Comparison of ENCODE assay signal across 9 mouse cellular contexts in genomic region chr4:62661311-62661849, GRCm38 (mm10).
A peak's percentile ranks its signal among the peaks of the same experiment; 100 is the strongest.
DNase-seq lines count a peak whose midpoint lies in the region; ATAC-seq lines count a peak whose summit lies in the region.
"Had no signal": no experiment of that assay in that cellular context is flagged by ENCODE, and none has a peak within 500 bp of the region (broad histone marks: within the 10 kb centered on the region; RNA-seq: fewer than 3 reads in every experiment).

No protein-coding gene starts in this region.

- no peaks in the 10 kb centered on the region for H3K36me3 ChIP-seq in midbrain, embryonic 11.5 days (ENCODE audit: control insufficient read depth, insufficient read depth, low read length)
- no peaks in the 10 kb centered on the region for H3K36me3 ChIP-seq in midbrain, embryonic 16.5 days (ENCODE audit: control insufficient read depth, insufficient read depth, low read length)
- no peaks in the 10 kb centered on the region for H3K36me3 ChIP-seq in embryonic facial prominence, embryonic 10.5 days (replicated peaks)
- H3K36me3 ChIP-seq in macrophage (ENCODE audit: inconsistent target) = no peaks in the 10 kb centered on the region

- no peaks in the 10 kb centered on the region for H3K9me3 ChIP-seq in midbrain, embryonic 11.5 days (ENCODE audit: control insufficient read depth, low read length)
- no peaks in the 10 kb centered on the region for H3K9me3 ChIP-seq in midbrain, embryonic 16.5 days (replicated peaks; ENCODE audit: control insufficient read depth, low read length, poor library complexity, severe bottlenecking)
- no peaks in the 10 kb centered on the region for H3K9me3 ChIP-seq in embryonic facial prominence, embryonic 10.5 days

- ATAC-seq in midbrain, embryonic 11.5 days (ENCODE audit: low FRiP score) = peak; percentile 15
- ATAC-seq in midbrain, embryonic 16.5 days = no peak

- H3K9ac ChIP-seq in midbrain, embryonic 11.5 days (ENCODE audit: low read length) = peak overlapping the region; percentile 44; the same call in 1 of the 2 replicates
- H3K9ac ChIP-seq in midbrain, embryonic 16.5 days (ENCODE audit: low read depth, low read length) = no peak overlapping the region

- peaks cover 22% of the 10 kb centered on the region for H3K79me2 ChIP-seq in macrophage (ENCODE audit: inconsistent target)

- WGBS in midbrain, embryonic 11.5 days = 73% methylated on average over 8 of the region's 8 CpGs
- WGBS in midbrain, embryonic 16.5 days = 71% methylated on average over 8 of the region's 8 CpGs
- WGBS in embryonic facial prominence, embryonic 10.5 days = 64% methylated on average over 8 of the region's 8 CpGs
- WGBS in macrophage (ENCODE audit: missing documents) = 21% methylated on average over 8 of the region's 8 CpGs

- DNase-seq in midbrain, embryonic 11.5 days (ENCODE audit: low spot score, missing footprints) = no peak
- no peak for DNase-seq in embryonic facial prominence, embryonic 10.5 days (ENCODE audit: low spot score)
- peak; percentile 19 to 20 for DNase-seq in kidney, adult 8-10 months
- no peak for DNase-seq in gastrocnemius, postnatal 4 days (ENCODE audit: low spot score in 2 of 2)
- DNase-seq in cerebellum, postnatal 25 days = no peak
- DNase-seq in right cerebral cortex, adult 2 months (ENCODE audit: low spot score in 2 of 2) = no peak

- no peak overlapping the region for H3K4me3 ChIP-seq in midbrain, embryonic 11.5 days (ENCODE audit: low read depth, low read length)
- H3K4me3 ChIP-seq in midbrain, embryonic 16.5 days (ENCODE audit: low read depth, low read length) = no peak overlapping the region
- H3K4me3 ChIP-seq in embryonic facial prominence, embryonic 10.5 days = no peak overlapping the region
- no peak overlapping the region for H3K4me3 ChIP-seq in macrophage (ENCODE audit: inconsistent target)
- H3K4me3 ChIP-seq: erythroblast, embryonic 14.5 days had no signal

- H3K4me1 ChIP-seq in midbrain, embryonic 11.5 days (ENCODE audit: control insufficient read depth, insufficient read depth, low read length) = peaks cover 35% of the 10 kb centered on the region
- H3K4me1 ChIP-seq in midbrain, embryonic 16.5 days (ENCODE audit: control insufficient read depth, insufficient read depth, low read length) = peaks cover 25% of the 10 kb centered on the region
- peaks cover 56% of the 10 kb centered on the region for H3K4me1 ChIP-seq in embryonic facial prominence, embryonic 10.5 days

- no peak overlapping the region; the same call in none of the 2 replicates for H3K27ac ChIP-seq in midbrain, embryonic 11.5 days (ENCODE audit: low read depth, low read length)
- H3K27ac ChIP-seq in midbrain, embryonic 16.5 days (ENCODE audit: low read length) = no peak overlapping the region
- peak overlapping the region; percentile 85 for H3K27ac ChIP-seq in embryonic facial prominence, embryonic 10.5 days (replicated peaks)
- H3K27ac ChIP-seq in macrophage = peak overlapping the region; percentile 93

- H3K4me2 ChIP-seq in midbrain, embryonic 11.5 days = no peak overlapping the region
- H3K4me2 ChIP-seq in midbrain, embryonic 16.5 days (ENCODE audit: low read length) = no peak overlapping the region

- no peaks in the 10 kb centered on the region for H3K27me3 ChIP-seq in midbrain, embryonic 11.5 days (ENCODE audit: control insufficient read depth, insufficient read depth, low read length)
- no peaks in the 10 kb centered on the region for H3K27me3 ChIP-seq in midbrain, embryonic 16.5 days (ENCODE audit: control insufficient read depth, insufficient read depth, low read depth, low read length)
- H3K27me3 ChIP-seq in embryonic facial prominence, embryonic 10.5 days (replicated peaks; ENCODE audit: low read depth, poor library complexity, severe bottlenecking) = no peaks in the 10 kb centered on the region

Comparison
In these comparisons a context has a peak if more than half of its experiments do, and no peak if none do; other contexts are left out.
1. DNase-seq: peak in kidney, adult 8-10 months (2 of 2); none in midbrain, embryonic 11.5 days (single experiment), embryonic facial prominence, embryonic 10.5 days (single experiment), gastrocnemius, postnatal 4 days (0 of 2), cerebellum, postnatal 25 days (0 of 2) and right cerebral cortex, adult 2 months (0 of 2).
2. H3K27ac ChIP-seq: peak in embryonic facial prominence, embryonic 10.5 days (single experiment) and macrophage (single experiment); none in midbrain, embryonic 11.5 days (single experiment) and midbrain, embryonic 16.5 days (single experiment).